Mouse (Mus musculus) myocyte (in vitro differentiated cells): ENCODE measurements around the gene Pld5.

Experiments
- E2F4 ChIP-seq: IDR thresholded peaks from one replicate; pipeline ENCODE4 v1.6.1; 2011; ENCODE audit warnings: mild to moderate bottlenecking, control low read depth, moderate library complexity; ENCODE audit not compliant: insufficient read depth
- MAX ChIP-seq: IDR thresholded peaks from one replicate; pipeline ENCODE4 v1.6.1; 2011; ENCODE audit warnings: low read depth, mild to moderate bottlenecking, control low read depth
- POLR2A ChIP-seq: IDR thresholded peaks from one replicate; pipeline ENCODE4 v1.6.1; 2011; ENCODE audit warnings: low read depth, mild to moderate bottlenecking, control low read depth, moderate library complexity; ENCODE audit not compliant: insufficient read length

DNA sequence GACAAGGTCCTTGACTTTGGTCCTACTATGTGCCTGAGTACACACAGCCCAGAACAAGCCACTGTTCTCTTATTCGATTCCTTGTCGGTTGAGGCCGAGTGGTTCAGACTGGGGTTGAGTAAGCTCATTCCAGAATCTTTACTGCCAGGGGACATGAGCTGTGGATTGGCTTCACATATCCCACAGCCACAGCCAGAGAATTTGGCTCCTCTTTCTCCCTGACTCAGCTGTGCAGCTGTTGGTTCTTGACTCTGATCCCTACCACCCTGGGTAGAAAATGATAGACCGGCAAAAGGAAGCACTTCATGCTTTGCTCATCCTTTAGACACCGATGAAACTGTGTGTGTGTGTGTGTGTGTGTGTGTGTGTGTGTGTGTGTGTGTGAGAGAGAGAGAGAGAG lies 343.7 kb downstream of the Pld5 start:
- TF ChIP-seq E2F4 (no peak), POLR2A (no peak), MAX (no peak)
